In the genomic region with DNA sequence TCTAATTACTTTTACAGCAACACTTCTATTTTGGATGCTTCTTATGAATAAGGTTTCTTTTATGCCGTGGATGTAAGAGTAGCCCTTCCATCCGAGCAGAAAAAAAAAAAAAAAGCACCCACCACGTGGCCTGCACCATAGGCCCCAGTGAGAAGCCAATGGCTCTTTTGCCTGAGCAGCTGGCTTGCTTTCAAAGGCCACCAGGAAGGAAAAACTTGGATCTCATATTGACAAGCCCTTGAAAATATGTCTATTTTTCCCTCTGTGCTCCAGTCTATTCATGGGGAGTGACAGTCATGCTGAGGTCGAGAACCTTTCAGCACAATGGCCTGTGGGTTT, we compare ENCODE assay signal across 15 mouse cellular contexts.
DNase-seq lines count a peak whose midpoint lies in the region; ATAC-seq and TF ChIP-seq lines count a peak whose summit lies in the region.
"Had no signal": no experiment of that assay in that cellular context is flagged by ENCODE, and none has a peak within 500 bp of the region (broad histone marks: within the 10 kb centered on the region; RNA-seq: fewer than 3 reads in every experiment).

No protein-coding gene starts in this region.

- no peak for DNase-seq in heart, embryonic 10.5 days (ENCODE audit: low spot score)
- peak; percentile 26 for DNase-seq in lung, embryonic 14.5 days
- DNase-seq in lung, postnatal 14 days, result no peak
- DNase-seq: adrenal gland, postnatal 25 days; cerebellum, postnatal 36 days; kidney, adult 8-10 months; liver, embryonic 13.5 days; lung, postnatal 36 days; right cerebral cortex, adult 18-20 months had no signal

- H3K4me2 ChIP-seq in heart, embryonic 12.5 days, result peak overlapping the region; percentile 45; the same call in 1 of the 2 replicates
- no peak overlapping the region for H3K4me2 ChIP-seq in lung, embryonic 14.5 days
- H3K4me2 ChIP-seq in forebrain, embryonic 12.5 days, result peak overlapping the region; percentile 17; the same call in 1 of the 2 replicates
- H3K4me2 ChIP-seq in midbrain, embryonic 15.5 days, result peak overlapping the region; percentile 26; the same call in 1 of the 2 replicates
- no peak overlapping the region for H3K4me2 ChIP-seq in liver, embryonic 12.5 days
- H3K4me2 ChIP-seq: hindbrain, embryonic 15.5 days; liver, embryonic 13.5 days had no signal

- no peak for TF ChIP-seq CTCF in lung, embryonic 14.5 days (IDR thresholded peaks at IDR 0.05; ENCODE audit: low read depth)

- H3K27me3 ChIP-seq in heart, embryonic 12.5 days (replicated peaks), result no peaks in the 10 kb centered on the region
- H3K27me3 ChIP-seq in heart, embryonic 10.5 days (ENCODE audit: insufficient read depth, poor library complexity, severe bottlenecking), result 0 out of 2 replicates have a peak, but pooled peaks cover 12% of the 10 kb centered on the region
- no peaks in the 10 kb centered on the region for H3K27me3 ChIP-seq in lung, embryonic 14.5 days (ENCODE audit: insufficient read depth, low read length)
- H3K27me3 ChIP-seq in forebrain, embryonic 12.5 days, result peaks cover 61% of the 10 kb centered on the region
- peaks cover 3% of the 10 kb centered on the region; the same call in 1 of the 2 replicates for H3K27me3 ChIP-seq in midbrain, embryonic 15.5 days (replicated peaks)
- H3K27me3 ChIP-seq in liver, embryonic 12.5 days (replicated peaks), result no peaks in the 10 kb centered on the region
- H3K27me3 ChIP-seq: hindbrain, embryonic 15.5 days; liver, embryonic 13.5 days had no signal

- H3K9ac ChIP-seq in heart, embryonic 12.5 days, result no peak overlapping the region
- H3K9ac ChIP-seq in lung, embryonic 14.5 days, result no peak overlapping the region
- no peak overlapping the region for H3K9ac ChIP-seq in forebrain, embryonic 12.5 days
- H3K9ac ChIP-seq in midbrain, embryonic 15.5 days, result no peak overlapping the region
- H3K9ac ChIP-seq in liver, embryonic 12.5 days, result no peak overlapping the region
- H3K9ac ChIP-seq: hindbrain, embryonic 15.5 days; liver, embryonic 13.5 days had no signal

- no peak for ATAC-seq in heart, embryonic 12.5 days (ENCODE audit: insufficient number of reproducible peaks, low FRiP score)
- ATAC-seq in lung, embryonic 14.5 days (ENCODE audit: insufficient read depth), result no peak
- ATAC-seq in forebrain, embryonic 12.5 days (ENCODE audit: low FRiP score), result peak; percentile 83; the same call in 1 of the 2 replicates
- ATAC-seq in midbrain, embryonic 15.5 days (replicated peaks), result peak; percentile 84
- no peak for ATAC-seq in liver, embryonic 12.5 days

- H3K4me3 ChIP-seq in heart, embryonic 12.5 days, result no peak overlapping the region
- H3K4me3 ChIP-seq in heart, embryonic 10.5 days, result no peak overlapping the region
- H3K4me3 ChIP-seq in lung, embryonic 14.5 days (ENCODE audit: low read depth, low read length), result no peak overlapping the region
- H3K4me3 ChIP-seq in forebrain, embryonic 12.5 days (replicated peaks), result no peak overlapping the region
- no peak overlapping the region for H3K4me3 ChIP-seq in midbrain, embryonic 15.5 days
- no peak overlapping the region for H3K4me3 ChIP-seq in liver, embryonic 12.5 days
- H3K4me3 ChIP-seq: hindbrain, embryonic 15.5 days; left cerebral cortex, adult 2 months; liver, embryonic 13.5 days had no signal

- H3K9me3 ChIP-seq in heart, embryonic 12.5 days (replicated peaks), result no peaks in the 10 kb centered on the region
- H3K9me3 ChIP-seq in heart, embryonic 10.5 days, result no peaks in the 10 kb centered on the region
- no peaks in the 10 kb centered on the region for H3K9me3 ChIP-seq in lung, embryonic 14.5 days (ENCODE audit: low read depth, low read length)
- no peaks in the 10 kb centered on the region for H3K9me3 ChIP-seq in forebrain, embryonic 12.5 days
- no peaks in the 10 kb centered on the region for H3K9me3 ChIP-seq in midbrain, embryonic 15.5 days
- H3K9me3 ChIP-seq in liver, embryonic 12.5 days (replicated peaks), result no peaks in the 10 kb centered on the region
- H3K9me3 ChIP-seq: hindbrain, embryonic 15.5 days; liver, embryonic 13.5 days had no signal

- H3K27ac ChIP-seq in heart, embryonic 12.5 days (ENCODE audit: poor library complexity, severe bottlenecking), result no peak overlapping the region
- H3K27ac ChIP-seq in heart, embryonic 10.5 days, result no peak overlapping the region
- H3K27ac ChIP-seq in lung, embryonic 14.5 days (ENCODE audit: low read depth), result no peak overlapping the region
- H3K27ac ChIP-seq in forebrain, embryonic 12.5 days, result 0 out of 2 replicates have a peak overlapping the region, but pooled peaks have one; percentile 2
- no peak overlapping the region for H3K27ac ChIP-seq in midbrain, embryonic 15.5 days
- H3K27ac ChIP-seq in liver, embryonic 12.5 days, result no peak overlapping the region
- H3K27ac ChIP-seq: hindbrain, embryonic 15.5 days; liver, embryonic 13.5 days had no signal

- H3K4me1 ChIP-seq in heart, embryonic 12.5 days (replicated peaks), result peaks cover 9% of the 10 kb centered on the region
- peaks cover 11% of the 10 kb centered on the region for H3K4me1 ChIP-seq in heart, embryonic 10.5 days
- no peaks in the 10 kb centered on the region for H3K4me1 ChIP-seq in lung, embryonic 14.5 days (ENCODE audit: insufficient read depth)
- H3K4me1 ChIP-seq in forebrain, embryonic 12.5 days, result peaks cover 6% of the 10 kb centered on the region
- H3K4me1 ChIP-seq in midbrain, embryonic 15.5 days, result peaks cover 12% of the 10 kb centered on the region; the same call in 1 of the 2 replicates
- H3K4me1 ChIP-seq in liver, embryonic 12.5 days, result no peaks in the 10 kb centered on the region
- H3K4me1 ChIP-seq: liver, embryonic 13.5 days had no signal

- no peaks in the 10 kb centered on the region for H3K36me3 ChIP-seq in heart, embryonic 12.5 days
- H3K36me3 ChIP-seq in heart, embryonic 10.5 days, result no peaks in the 10 kb centered on the region
- no peaks in the 10 kb centered on the region for H3K36me3 ChIP-seq in lung, embryonic 14.5 days (ENCODE audit: insufficient read depth)
- H3K36me3 ChIP-seq in forebrain, embryonic 12.5 days (replicated peaks), result no peaks in the 10 kb centered on the region
- H3K36me3 ChIP-seq in midbrain, embryonic 15.5 days (replicated peaks), result no peaks in the 10 kb centered on the region
- no peaks in the 10 kb centered on the region for H3K36me3 ChIP-seq in liver, embryonic 12.5 days
- H3K36me3 ChIP-seq: hindbrain, embryonic 15.5 days; liver, embryonic 13.5 days had no signal

- WGBS in heart, embryonic 12.5 days, result 40% methylated on average over 4 of the region's 4 CpGs
- 58% methylated on average over 4 of the region's 4 CpGs for WGBS in heart, embryonic 10.5 days
- 47% methylated on average over 4 of the region's 4 CpGs for WGBS in lung, embryonic 14.5 days
- WGBS in forebrain, embryonic 12.5 days, result 10% methylated on average over 4 of the region's 4 CpGs
- WGBS in midbrain, embryonic 15.5 days, result 18% methylated on average over 4 of the region's 4 CpGs
- 50% methylated on average over 4 of the region's 4 CpGs for WGBS in liver, embryonic 12.5 days (ENCODE audit: insufficient replicate concordance)

Comparison
In these comparisons a context has a peak if more than half of its experiments do, and no peak if none do; other contexts are left out.
1. ATAC-seq: peak in forebrain, embryonic 12.5 days (single experiment) and midbrain, embryonic 15.5 days (single experiment); none in heart, embryonic 12.5 days (single experiment), lung, embryonic 14.5 days (single experiment) and liver, embryonic 12.5 days (single experiment).
2. H3K4me2 ChIP-seq: peak in heart, embryonic 12.5 days (single experiment), forebrain, embryonic 12.5 days (single experiment) and midbrain, embryonic 15.5 days (single experiment); none in lung, embryonic 14.5 days (single experiment) and liver, embryonic 12.5 days (single experiment).